Mouse (Mus musculus): ENCODE results near the gene Nav2.

Gene Nav2

DNA sequence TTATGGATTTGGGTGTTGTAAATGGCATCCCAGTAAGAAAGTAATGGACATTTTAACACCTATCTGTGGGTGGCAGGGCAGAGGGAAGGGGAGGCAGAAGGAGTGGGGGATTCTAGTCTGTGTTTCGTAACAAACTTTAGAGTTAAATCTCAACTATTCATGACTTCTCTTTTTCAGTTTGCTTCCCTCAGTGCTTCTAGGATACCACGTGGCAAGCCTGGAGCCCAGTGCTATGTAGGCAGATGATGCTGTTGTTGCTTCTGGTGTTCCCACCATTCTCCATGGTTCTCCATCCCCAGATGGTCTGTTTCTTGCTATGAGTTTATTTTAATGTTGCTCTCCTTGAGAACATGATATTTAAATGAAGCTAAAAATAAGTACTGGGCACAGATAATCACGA lies 92.3 kb downstream of the Nav2 start:
- DNase-seq (ENCODE audit: low spot score) = no peak

GRCm38 (mm10) chr7:49004402-49004801 lies 95.9 kb downstream of the Nav2 start:
- DNase-seq (ENCODE audit: low spot score) = no peak

- no peak for DNase-seq (ENCODE audit: low spot score)
These were observed 98.4 kb downstream of the Nav2 start for GRCm38 (mm10) chr7:49006886-49007285.

- DNase-seq (ENCODE audit: low spot score) = no peak
These were observed 102.2 kb downstream of the Nav2 start for GRCm38 (mm10) chr7:49010739-49011138.

DNA sequence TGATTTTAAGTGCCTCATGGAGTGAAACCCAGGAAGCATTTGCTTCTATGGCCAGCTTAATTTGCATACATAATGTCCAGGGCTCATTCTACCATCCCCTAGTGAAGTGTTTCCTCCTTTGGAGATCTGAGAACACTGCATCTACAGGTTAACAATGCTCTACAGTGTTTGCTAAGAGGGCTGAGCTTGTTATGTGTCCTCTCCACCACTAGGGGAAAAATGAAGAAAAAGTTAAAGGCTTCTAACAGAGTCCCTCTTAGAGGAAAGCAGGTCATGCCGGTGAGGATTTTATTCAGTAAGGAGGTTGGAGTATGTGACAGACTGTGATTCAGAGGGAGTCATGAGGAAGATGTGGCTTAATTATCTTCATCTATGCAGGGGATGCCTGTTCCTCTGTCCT lies 103.5 kb downstream of the Nav2 start:
- DNase-seq (ENCODE audit: low spot score) = no peak

GRCm38 (mm10) chr7:49014480-49014879 lies 106.0 kb downstream of the Nav2 start:
- no peak for DNase-seq (ENCODE audit: low spot score)

DNA sequence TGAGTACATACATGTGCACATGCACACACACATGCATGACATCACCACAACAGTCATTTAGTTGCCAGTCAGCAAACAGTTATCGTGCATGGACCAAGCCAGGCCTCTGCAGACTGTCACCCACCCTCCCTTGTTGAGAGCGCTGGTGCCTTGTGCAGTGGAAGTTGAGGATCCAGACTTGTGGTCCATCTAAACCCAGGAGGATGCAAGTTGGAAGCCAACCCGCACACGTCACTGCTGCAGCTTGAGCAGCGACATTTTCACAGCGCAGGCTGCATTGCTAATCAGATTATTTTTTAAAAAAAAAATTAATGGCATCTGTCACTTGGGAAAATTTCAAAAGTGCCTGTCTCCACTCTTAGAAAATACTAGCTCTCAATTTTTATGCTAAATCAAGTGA lies 106.8 kb downstream of the Nav2 start:
- no peak for DNase-seq (ENCODE audit: low spot score)

GRCm38 (mm10) chr7:49016088-49016487 lies 107.6 kb downstream of the Nav2 start:
- no peak for DNase-seq (ENCODE audit: low spot score)

DNA sequence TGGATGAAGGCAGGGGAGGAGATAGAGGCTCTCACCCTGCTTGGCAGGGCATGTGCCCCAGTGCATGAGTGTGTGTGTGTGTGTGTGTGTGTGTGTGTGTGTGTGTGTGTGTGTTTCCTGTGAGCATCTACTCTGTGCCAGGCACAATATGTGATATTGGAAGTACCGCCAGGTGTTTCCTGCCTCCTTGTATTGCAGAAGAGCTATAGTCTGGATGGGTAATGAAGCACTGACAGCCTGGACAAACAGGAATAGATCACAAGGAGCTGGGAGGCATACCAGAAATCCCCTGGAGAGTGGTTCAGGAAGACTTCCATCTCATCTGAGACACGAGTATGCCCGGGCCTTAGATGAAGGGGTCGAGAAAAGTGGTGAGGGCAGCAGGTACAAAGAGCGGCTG lies 109.3 kb downstream of the Nav2 start:
- DNase-seq (ENCODE audit: low spot score) = no peak

DNA sequence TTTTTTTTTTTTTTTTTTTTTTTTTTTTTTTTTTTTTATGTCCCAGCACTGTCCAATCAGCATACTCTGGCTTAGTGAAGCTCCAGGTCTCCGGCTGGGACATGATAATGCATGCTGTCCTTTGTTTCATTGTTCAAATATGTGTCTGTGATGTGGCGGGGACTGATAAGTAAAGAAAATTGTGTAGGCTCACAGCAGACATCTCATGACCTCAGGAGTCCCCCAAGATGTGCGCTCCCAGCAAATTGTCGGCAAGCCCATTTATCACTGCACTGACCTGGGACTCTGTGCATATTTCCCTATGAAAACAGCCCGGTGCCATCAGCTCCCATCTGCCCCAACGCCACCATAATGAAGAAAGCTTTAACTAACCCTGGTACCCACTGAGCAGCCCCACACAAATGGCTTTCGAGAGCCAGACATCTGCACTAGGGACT lies 110.0 kb downstream of the Nav2 start:
- DNase-seq (ENCODE audit: low spot score) = no peak

- DNase-seq (ENCODE audit: low spot score) = no peak
These were observed 116.7 kb downstream of the Nav2 start for GRCm38 (mm10) chr7:49025026-49025815.

DNA sequence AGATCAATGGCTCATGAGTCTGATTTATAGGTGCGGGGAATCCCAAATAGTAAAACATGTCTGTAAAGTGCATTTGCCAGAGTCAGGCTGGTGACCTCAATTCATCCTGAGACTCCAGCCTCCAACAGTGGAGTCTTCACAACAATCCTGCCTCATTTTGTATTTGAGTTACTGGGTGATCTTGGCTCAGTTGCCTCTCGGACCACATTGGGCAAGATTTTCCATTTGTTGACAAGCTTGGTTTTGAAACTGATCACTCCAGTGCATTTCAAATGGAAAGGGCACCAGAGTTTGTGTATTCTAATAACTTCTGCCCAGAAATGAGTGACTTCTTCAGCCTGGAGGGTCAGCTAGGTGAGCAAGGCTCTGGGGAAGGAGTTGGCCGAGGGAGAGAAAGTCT lies 117.5 kb downstream of the Nav2 start:
- no peak for DNase-seq (ENCODE audit: low spot score)

DNA sequence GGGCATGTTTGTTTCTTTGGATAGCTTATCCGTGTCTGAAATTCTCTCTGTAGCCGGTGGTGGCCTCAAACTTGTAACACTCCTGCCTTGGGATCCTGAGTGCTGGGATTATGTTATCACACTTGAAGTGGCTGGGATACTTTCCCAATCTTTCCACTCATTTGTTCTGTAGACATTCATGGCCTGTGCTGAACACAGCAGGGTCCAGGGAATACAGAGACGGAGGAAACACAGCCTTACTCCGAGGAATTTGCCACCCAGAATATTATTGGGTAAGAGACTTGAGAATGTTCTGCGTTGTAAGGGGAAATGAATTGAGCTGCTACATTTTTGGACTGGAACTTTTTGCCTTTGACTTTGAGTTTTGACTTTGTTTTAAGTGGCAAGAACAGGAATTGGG lies 118.0 kb downstream of the Nav2 start:
- no peak for DNase-seq (ENCODE audit: low spot score)

DNA sequence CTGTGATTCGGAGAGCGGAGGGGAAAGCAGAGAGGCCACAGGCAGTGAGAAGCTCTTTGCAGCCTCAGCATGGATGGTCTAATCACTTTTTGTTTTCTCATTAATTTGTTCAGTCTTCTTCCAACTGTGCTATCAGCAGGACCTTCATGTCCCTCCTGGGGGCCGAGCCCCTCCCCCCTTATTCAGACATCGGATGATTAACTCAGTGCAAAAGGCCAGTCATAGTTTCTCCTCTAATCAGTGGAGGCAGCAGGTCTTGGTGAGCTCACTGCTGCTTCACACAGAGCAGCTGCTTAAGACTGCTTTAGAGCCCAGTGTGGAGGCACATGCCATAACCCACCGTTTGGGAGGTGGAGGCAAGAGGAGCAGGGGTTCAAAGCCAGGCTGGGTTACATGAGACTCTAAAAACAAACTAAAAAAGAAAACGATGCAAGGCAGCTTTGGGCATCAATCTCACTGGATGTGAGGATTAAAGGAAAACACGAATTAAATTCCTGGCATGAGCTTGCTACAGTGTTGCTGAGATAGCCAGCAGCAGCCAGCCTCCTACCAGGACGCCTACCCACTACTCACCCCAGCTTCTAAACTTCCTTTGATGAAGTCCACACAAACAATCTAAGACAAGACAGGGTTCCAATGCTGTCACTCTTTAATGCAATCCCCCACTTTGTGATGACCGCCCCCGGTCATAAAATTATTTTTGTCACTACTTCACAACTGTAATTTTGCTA lies 120.9 kb downstream of the Nav2 start:
- DNase-seq (ENCODE audit: low spot score) = peak; percentile 10

DNA sequence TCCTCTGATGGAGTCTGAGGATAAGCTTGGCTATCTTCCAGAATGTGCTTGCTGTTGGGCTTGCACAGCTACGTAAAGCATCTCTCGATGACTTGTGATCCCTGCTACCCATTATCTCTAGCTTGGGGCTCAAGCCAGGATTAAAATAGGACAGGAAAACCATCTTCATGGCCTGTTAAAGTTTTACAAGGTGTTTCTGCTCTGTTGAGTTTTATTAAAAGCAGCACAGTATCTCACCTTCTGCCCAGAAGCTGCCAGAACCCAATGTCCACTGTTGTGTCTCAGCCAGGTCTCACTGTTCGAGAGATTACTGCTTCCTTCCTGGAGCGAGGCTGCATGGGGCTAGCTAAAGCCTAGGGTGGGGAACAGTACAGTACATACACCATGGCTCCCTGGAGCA lies 123.7 kb downstream of the Nav2 start:
- DNase-seq (ENCODE audit: low spot score) = no peak

GRCm38 (mm10) chr7:49034253-49034652 lies 125.7 kb downstream of the Nav2 start:
- DNase-seq (ENCODE audit: low spot score) = no peak

GRCm38 (mm10) chr7:49040163-49040562 lies 131.6 kb downstream of the Nav2 start:
- no peak for DNase-seq (ENCODE audit: low spot score)

DNA sequence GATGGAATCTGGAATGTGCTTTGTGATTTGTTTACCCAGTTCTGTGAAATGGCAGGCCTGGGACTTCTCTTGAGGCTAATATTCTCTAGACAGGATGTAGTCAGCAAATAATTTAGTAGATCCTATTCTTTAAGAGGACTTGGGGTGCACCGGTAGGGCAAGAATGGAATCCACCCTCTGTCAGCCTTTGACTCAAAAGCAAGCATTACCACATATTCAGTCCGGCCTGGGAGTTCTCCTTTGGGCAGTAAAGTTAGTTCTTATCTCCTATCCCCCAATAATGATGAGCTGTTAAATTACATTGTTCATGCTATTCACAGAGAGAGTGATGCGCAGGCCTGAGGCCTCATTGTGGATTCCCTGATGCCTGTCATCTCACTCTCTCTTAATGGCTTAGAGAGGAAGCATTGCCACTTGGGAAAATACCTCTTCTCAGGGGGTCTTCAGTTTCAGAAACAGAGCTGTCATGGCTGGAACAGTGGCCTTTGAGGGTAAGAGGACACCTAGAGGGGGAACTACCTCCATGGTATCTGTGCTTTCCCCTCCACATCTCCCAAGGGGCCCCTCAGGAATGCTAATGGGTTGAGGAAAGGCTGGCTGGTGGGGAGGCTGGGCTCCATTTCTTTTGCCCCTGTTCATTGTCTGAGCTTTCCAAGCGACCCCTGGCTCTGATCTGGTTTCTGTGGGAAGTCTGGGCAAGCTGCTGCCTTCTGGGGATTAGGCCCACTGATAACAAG lies 133.0 kb downstream of the Nav2 start:
- DNase-seq (ENCODE audit: low spot score) = peak; percentile 39

- DNase-seq (ENCODE audit: low spot score) = no peak
These were observed 137.2 kb downstream of the Nav2 start for GRCm38 (mm10) chr7:49045499-49046346.

GRCm38 (mm10) chr7:49046347-49046989 lies 138.0 kb downstream of the Nav2 start:
- DNase-seq (ENCODE audit: low spot score) = no peak

- no peak for DNase-seq (ENCODE audit: low spot score)
These were observed 138.8 kb downstream of the Nav2 start for GRCm38 (mm10) chr7:49047336-49047735.
